Mouse (Mus musculus) kidney, embryonic 15.5 days (tissue): Measurements from ENCODE around the gene Nfic. TPM values are rescaled to one million over a fixed set of nuclear protein-coding genes. Genes with fewer than 3 reads are reported as not detected.

Source experiments
- ATAC-seq: fragments of 200-750 bp; cut with Nextera tagmentation; replicated peaks from 2 replicates; pipeline ENCODE4 v1.8.0; 2017; ENCODE audit warnings: moderate TSS enrichment; ENCODE audit not compliant: low FRiP score
- H3K27ac ChIP-seq: fragments of 300-500 bp; sonication (generic); 2 replicates; pipeline ENCODE4 v1.5.1; 2015; ENCODE audit warnings: mild to moderate bottlenecking, inconsistent platforms
- H3K27me3 ChIP-seq: fragments of 300-500 bp; sonication (generic); 2 replicates; pipeline ENCODE4 v1.6.1; 2015; ENCODE audit warnings: inconsistent platforms
- H3K36me3 ChIP-seq: fragments of 300-500 bp; sonication (generic); 2 replicates; pipeline ENCODE4 v1.6.1; 2015; ENCODE audit warnings: inconsistent platforms
- H3K4me1 ChIP-seq: fragments of 300-500 bp; sonication (generic); 2 replicates; pipeline ENCODE4 v1.6.1; 2015; ENCODE audit warnings: inconsistent platforms
- H3K4me2 ChIP-seq: fragments of 300-500 bp; sonication (generic); 2 replicates; pipeline ENCODE4 v1.6.1; 2015; ENCODE audit warnings: moderate library complexity, mild to moderate bottlenecking, inconsistent platforms
- H3K4me3 ChIP-seq: fragments of 300-500 bp; sonication (generic); replicated peaks from 2 replicates; pipeline ENCODE4 v1.5.1; 2015; ENCODE audit warnings: mild to moderate bottlenecking, inconsistent platforms
- H3K9ac ChIP-seq: fragments of 300-500 bp; sonication (generic); 2 replicates; pipeline ENCODE4 v1.6.1; 2015; ENCODE audit warnings: mild to moderate bottlenecking, inconsistent platforms
- H3K9me3 ChIP-seq: fragments of 300-500 bp; sonication (generic); replicated peaks from 2 replicates; pipeline ENCODE4 v1.6.1; 2016; ENCODE audit warnings: inconsistent platforms
- WGBS: fragments of 180-500 bp; shearing (Covaris S2); methylation state at CpG from one replicate; pipeline ENCODE4 v1.1.7; 2015; ENCODE audit warnings: mixed read lengths; 5-methylcytosine and 5-hydroxymethylcytosine counted together
- polyA plus RNA-seq: library from polyadenylated mRNA; unstranded; fragments of >200 nt; fragmentation: Nextera tagmentation; extraction: Ambion mirVana; gene quantifications from 2 replicates; pipeline ENCODE4 v1.2.1, GENCODE M21; 2015

Nfic gene
- polyA plus RNA-seq, 1 experiment from 2014 or later, result 84.5 TPM

DNA sequence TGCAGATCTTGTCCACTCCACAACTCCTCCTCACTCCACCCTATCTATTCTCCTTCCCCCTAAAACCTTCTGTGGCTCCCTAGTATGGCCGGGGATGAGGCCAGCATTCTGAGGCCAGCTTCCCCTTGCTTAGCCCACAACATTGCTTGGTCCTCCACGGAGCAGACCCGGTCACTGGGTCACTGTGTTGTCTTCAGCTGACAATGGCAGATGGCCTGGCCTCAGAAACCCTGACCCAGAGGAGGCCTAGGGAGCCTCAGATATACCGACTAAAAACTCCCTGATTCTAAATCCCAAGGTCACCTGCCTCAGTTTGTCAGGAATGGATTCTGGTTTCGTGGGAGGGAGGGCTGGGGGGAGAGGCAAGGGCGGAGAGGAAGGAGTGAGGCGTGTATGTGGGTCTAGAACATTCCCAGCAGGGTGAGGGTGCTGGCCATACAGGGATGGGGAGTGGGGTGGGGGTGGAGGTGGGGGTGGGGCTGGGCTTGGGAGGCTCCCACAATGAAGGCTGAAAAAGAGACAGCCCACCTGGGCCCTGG is 53.1 kb downstream of the Nfic start:
- WGBS, result 13% methylated on average over 7 of the region's 7 CpGs
- no peaks in the 10 kb centered on the region for H3K27me3 ChIP-seq
- peak overlapping the region; percentile 27 for H3K4me3 ChIP-seq
- no peaks in the 10 kb centered on the region for H3K9me3 ChIP-seq
- peaks cover 73% of the 10 kb centered on the region for H3K4me1 ChIP-seq
- peak overlapping the region; percentile 50 for H3K4me2 ChIP-seq
- no peak; the same call in 1 of the 2 replicates for ATAC-seq
- H3K36me3 ChIP-seq, result peaks cover 72% of the 10 kb centered on the region
- no peak overlapping the region for H3K9ac ChIP-seq
- H3K27ac ChIP-seq, result peak overlapping the region; percentile 96

DNA sequence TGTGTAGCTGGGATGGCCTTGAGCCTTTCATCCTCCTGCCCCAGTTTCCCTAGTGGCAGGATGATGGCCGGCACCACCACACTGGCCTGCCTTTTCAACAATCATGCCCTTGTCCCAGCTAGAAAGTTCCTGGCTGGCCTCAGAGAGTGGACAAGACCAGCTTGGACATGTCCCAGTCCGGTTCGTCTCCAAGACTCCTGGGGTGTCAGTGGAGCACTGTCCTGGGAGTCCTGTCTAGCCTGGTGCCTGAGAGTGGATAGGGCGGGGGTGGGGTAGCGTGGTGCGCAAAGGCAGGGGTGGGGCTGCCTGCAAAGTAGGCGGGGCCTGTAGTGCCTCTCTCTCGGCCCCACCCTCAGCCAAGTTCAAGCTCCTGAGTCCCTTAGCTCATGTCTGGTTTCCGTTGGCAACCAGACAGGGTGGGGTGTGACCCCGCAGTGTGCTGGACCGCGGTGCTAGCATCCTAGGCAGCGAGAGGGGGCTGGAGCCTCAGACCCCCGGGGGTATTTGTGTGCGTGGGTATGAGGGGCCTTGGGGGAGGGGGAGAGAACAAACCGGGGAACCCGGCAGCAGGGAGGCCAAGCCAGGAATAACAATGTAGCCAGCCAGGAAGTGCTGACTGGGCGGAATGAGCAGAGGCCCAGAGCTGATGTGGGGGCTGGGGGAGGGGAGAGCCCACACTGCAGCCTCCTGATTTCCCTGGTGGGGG is 53.8 kb downstream of the Nfic start:
- 9% methylated on average over 18 of the region's 18 CpGs for WGBS
- H3K27ac ChIP-seq, result peak overlapping the region; percentile 96
- no peaks in the 10 kb centered on the region for H3K9me3 ChIP-seq
- ATAC-seq, result peak; percentile 83
- H3K36me3 ChIP-seq, result peaks cover 65% of the 10 kb centered on the region
- no peak overlapping the region for H3K9ac ChIP-seq
- H3K4me1 ChIP-seq, result peaks cover 70% of the 10 kb centered on the region
- H3K4me2 ChIP-seq, result peak overlapping the region; percentile 50
- H3K4me3 ChIP-seq, result peak overlapping the region; percentile 27
- H3K27me3 ChIP-seq, result no peaks in the 10 kb centered on the region

DNA sequence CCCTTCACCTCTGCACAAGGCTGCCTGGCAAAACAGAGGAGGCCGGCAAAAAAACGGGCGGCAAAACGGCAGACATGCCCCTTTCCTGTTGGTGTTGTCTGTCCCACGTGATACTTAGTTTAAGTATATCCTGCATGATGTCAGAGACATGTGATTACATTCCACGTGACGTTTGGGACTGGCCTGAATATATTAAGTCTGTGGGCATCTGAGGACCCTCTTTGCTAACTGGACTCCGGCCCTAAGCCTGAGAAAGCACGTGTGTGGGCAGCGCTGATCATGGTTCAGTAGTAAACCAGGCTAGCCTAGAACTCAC is 54.3 kb downstream of the Nfic start:
- ATAC-seq, result peak; percentile 0; the same call in 1 of the 2 replicates
- H3K27me3 ChIP-seq, result no peaks in the 10 kb centered on the region
- H3K9ac ChIP-seq, result no peak overlapping the region
- peaks cover 60% of the 10 kb centered on the region for H3K36me3 ChIP-seq
- peak overlapping the region; percentile 50; the same call in 1 of the 2 replicates for H3K4me2 ChIP-seq
- WGBS, result 33% methylated on average over 10 of the region's 10 CpGs
- H3K4me1 ChIP-seq, result peaks cover 71% of the 10 kb centered on the region
- peak overlapping the region; percentile 96 for H3K27ac ChIP-seq
- 0 out of 2 replicates have a peak overlapping the region, but pooled peaks have one; percentile 27 for H3K4me3 ChIP-seq
- no peaks in the 10 kb centered on the region for H3K9me3 ChIP-seq

DNA sequence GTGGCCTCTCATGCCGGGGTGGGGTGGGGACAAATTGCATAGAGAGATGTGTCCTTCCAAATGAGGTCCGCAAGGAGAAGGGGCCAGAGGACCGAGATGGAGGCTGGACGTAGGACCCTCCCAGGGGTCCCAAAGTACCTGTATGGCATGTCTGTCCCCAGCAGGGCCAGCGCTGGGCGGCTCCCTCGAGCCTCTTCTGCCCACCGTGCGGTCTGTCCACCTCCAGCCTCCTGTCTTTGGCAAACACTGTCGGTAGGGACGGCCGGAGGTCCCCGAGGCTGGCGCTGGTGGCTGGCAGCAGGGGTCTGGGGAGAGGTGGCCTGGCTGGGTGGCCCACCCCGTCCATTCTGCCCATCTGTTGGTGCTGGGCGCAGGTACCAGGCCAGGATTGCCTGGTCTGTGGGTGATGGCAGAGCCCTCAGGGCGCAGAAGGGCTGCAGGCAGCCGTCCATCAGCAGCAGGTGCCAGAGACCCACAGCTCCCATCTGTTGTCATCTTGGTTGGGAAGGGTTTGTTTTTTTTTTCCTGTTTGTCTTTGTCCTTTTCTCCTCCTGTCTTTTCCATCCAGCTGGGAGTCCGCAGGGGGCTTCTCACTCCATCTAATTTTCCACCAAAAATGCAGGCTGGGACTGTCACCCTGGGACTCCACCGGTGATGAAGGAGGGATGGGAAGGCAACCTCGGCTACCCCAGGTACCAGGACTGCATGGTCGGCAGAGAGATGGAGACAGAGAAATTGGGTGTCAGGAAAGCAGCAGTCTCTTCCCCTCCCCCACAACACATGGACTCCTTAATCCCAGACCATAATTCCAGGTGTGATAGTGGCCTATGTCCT is 54.8 kb downstream of the Nfic start:
- Histone ChIP-seq H3K4me3 (no peak overlapping the region), H3K27ac (peak overlapping the region; percentile 96; the same call in 1 of the 2 replicates), H3K4me1 (peaks cover 70% of the 10 kb centered on the region), H3K36me3 (peaks cover 54% of the 10 kb centered on the region), H3K27me3 (no peaks in the 10 kb centered on the region), H3K9me3 (no peaks in the 10 kb centered on the region), H3K4me2 (no peak overlapping the region), H3K9ac (no peak overlapping the region)
- 64% methylated on average over 22 of the region's 22 CpGs for WGBS
- ATAC-seq, result no peak

DNA sequence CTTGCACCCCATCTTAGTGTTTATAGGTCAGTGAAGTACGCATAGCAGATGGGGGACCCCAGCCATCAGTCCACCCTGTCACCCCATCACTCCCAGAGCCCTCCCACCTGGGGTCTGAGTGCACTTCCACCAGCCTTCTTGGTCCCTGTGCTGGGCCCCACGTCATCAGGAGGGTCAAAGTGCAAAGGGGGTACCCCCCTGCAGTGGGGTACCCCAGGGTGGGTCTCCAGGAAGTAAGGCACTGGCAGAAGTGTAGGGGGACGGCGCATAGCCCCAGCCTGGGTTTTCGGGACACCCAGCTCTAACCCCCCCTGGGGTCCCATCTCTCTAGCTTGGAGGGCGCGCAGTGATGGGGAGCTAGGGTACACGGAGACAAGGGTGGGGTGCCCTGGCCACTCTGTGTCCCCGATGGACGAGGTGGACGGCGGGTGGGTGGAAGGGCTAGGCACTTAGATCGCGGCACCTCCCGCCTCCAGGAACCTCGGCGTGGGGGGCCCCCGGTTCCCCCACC is 55.6 kb downstream of the Nfic start:
- H3K27me3 ChIP-seq, result no peaks in the 10 kb centered on the region
- H3K27ac ChIP-seq, result no peak overlapping the region
- H3K4me2 ChIP-seq, result no peak overlapping the region
- H3K4me3 ChIP-seq, result no peak overlapping the region
- no peak for ATAC-seq
- peaks cover 48% of the 10 kb centered on the region for H3K36me3 ChIP-seq
- 86% methylated on average over 18 of the region's 18 CpGs for WGBS
- no peak overlapping the region for H3K9ac ChIP-seq
- no peaks in the 10 kb centered on the region for H3K9me3 ChIP-seq
- H3K4me1 ChIP-seq, result peaks cover 65% of the 10 kb centered on the region

DNA sequence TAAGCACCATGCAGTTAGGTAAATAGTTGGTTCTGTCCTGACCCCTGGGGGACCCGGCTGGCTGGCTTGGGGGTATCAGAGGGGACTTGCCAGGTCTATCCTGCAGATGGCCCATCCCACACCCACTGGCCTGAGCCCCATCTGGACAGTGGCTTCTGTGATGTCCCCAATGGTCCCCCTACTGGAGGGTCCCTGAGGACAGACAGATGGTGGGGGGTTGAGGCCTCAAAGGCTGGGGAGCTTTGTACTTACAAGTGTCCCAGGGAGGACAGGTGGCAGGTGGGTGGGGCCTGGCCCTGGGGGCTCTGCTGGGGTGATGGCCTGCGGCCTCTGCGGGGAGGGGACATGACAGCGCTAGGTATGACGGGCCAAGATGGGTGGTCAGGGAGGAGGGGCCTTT is 56.1 kb downstream of the Nfic start:
- peaks cover 42% of the 10 kb centered on the region for H3K36me3 ChIP-seq
- H3K9ac ChIP-seq, result no peak overlapping the region
- no peak overlapping the region for H3K4me2 ChIP-seq
- peaks cover 60% of the 10 kb centered on the region for H3K4me1 ChIP-seq
- whole genome bisulfite sequencing, result 78% methylated on average over 5 of the region's 5 CpGs
- no peak overlapping the region for H3K27ac ChIP-seq
- H3K4me3 ChIP-seq, result no peak overlapping the region
- no peak for ATAC-seq
- H3K27me3 ChIP-seq, result no peaks in the 10 kb centered on the region
- no peaks in the 10 kb centered on the region for H3K9me3 ChIP-seq

DNA sequence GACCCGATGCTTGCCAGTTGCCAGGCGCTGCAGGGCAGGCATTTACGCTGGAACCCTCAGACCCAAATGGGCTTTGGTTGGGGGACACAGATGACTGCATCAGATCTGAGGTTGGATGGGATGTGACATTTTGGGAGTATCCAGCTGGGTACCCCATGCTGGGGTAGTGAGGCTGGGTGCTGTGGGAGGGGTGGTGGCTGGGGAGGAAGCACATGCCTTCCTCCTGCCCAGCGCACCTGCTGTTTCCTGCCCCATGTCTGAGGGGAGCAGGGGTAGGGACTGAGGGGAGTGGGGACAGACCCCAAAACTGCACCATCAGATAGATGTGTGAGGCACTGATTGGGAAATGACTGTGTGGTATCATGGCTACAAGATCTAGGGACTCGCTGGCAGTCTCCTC is 58.7 kb downstream of the Nfic start:
- Histone ChIP-seq H3K36me3 (peaks cover 31% of the 10 kb centered on the region), H3K27ac (0 out of 2 replicates have a peak overlapping the region, but pooled peaks have one; percentile 14), H3K4me2 (no peak overlapping the region), H3K4me1 (peaks cover 56% of the 10 kb centered on the region), H3K4me3 (no peak overlapping the region), H3K27me3 (no peaks in the 10 kb centered on the region), H3K9ac (no peak overlapping the region), H3K9me3 (no peaks in the 10 kb centered on the region)
- 75% methylated on average over 5 of the region's 5 CpGs for WGBS
- ATAC-seq, result no peak

DNA sequence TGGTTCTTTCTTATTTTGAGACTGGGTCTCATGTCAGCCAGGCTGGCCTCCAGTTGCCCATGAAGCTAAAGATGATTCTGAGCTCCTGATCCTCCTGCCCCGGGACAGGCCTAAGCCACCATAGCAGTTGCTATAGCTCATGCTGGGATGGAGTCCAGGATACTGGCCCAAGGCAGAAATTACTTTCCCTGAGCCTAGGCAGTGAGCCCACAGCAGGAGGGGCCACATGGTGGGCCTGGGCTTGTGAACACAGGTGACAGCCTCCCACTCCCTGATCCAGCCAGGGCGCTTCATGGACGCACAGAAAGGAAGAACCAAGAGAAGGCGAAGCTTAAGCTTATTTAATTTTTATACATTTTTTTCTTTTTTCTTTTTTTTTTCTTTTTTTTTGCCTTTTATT is 59.6 kb downstream of the Nfic start:
- ATAC-seq, result no peak
- H3K36me3 ChIP-seq, result peaks cover 28% of the 10 kb centered on the region
- H3K9ac ChIP-seq, result no peak overlapping the region
- H3K27ac ChIP-seq, result 0 out of 2 replicates have a peak overlapping the region, but pooled peaks have one; percentile 14
- H3K4me3 ChIP-seq, result no peak overlapping the region
- 88% methylated on average over 4 of the region's 4 CpGs for WGBS
- H3K4me2 ChIP-seq, result no peak overlapping the region
- peaks cover 47% of the 10 kb centered on the region for H3K4me1 ChIP-seq
- no peaks in the 10 kb centered on the region for H3K27me3 ChIP-seq
- no peaks in the 10 kb centered on the region for H3K9me3 ChIP-seq

DNA sequence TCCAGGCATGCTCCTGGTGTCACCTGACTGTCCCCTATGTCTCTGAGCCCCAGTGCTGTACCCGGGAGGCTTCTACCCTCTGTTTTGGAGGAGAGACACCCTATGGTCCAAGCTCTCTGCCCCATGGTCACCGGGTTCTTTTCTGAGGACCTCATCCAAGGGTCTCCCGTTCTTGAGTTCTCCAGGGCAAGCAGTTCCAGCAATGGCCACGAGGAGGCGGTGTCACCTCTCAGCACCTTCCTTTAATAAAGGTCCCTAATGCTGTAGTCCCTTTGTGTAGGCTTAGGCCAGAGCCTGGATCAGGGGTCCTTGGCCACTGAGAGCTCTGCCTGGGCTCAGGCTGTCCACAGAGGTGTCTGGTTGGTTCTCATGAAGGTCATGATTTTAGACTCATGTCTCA is 60.3 kb downstream of the Nfic start:
- H3K4me2 ChIP-seq, result no peak overlapping the region
- 16% methylated on average over 5 of the region's 5 CpGs for WGBS
- no peak for ATAC-seq
- H3K27me3 ChIP-seq, result no peaks in the 10 kb centered on the region
- H3K4me3 ChIP-seq, result no peak overlapping the region
- H3K9ac ChIP-seq, result no peak overlapping the region
- H3K27ac ChIP-seq, result 0 out of 2 replicates have a peak overlapping the region, but pooled peaks have one; percentile 29
- peaks cover 24% of the 10 kb centered on the region for H3K36me3 ChIP-seq
- peaks cover 42% of the 10 kb centered on the region for H3K4me1 ChIP-seq
- no peaks in the 10 kb centered on the region for H3K9me3 ChIP-seq

DNA sequence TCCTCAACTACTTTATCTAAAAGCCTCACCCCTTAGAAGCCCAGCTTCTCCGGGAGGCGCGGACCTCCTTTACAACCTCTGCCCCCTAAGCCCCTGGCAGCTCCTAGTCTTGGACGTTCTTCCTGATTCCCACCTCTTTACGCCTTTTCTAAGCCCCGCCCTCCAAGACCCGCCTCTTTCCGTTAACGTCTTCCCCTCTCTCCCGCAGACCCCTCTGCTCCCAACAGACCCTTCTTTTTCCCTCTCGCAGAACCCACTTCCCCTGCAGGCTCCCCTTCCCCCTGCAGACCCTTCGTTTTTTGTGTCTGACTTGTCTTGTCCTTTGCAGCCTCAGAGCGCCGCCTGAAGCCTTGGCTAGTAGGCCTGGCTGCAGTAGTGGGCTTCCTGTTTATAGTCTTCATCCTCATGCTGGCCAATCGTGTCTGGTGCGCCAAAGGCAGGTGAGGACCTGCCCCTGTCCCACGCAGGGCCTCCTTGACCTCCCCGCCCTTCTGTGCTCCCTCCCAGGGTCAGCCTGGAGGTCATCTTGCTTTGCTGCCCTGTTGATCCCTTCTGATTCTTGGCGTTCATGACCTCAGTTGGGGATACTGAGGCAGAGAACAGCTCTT is 61.9 kb downstream of the Nfic start:
- Histone ChIP-seq H3K4me2 (peak overlapping the region; percentile 66), H3K9ac (peak overlapping the region; percentile 40), H3K4me3 (peak overlapping the region; percentile 36), H3K4me1 (peaks cover 48% of the 10 kb centered on the region), H3K36me3 (peaks cover 19% of the 10 kb centered on the region), H3K9me3 (no peaks in the 10 kb centered on the region), H3K27ac (peak overlapping the region; percentile 76), H3K27me3 (no peaks in the 10 kb centered on the region)
- no peak for ATAC-seq
- 5% methylated on average over 19 of the region's 19 CpGs for WGBS

DNA sequence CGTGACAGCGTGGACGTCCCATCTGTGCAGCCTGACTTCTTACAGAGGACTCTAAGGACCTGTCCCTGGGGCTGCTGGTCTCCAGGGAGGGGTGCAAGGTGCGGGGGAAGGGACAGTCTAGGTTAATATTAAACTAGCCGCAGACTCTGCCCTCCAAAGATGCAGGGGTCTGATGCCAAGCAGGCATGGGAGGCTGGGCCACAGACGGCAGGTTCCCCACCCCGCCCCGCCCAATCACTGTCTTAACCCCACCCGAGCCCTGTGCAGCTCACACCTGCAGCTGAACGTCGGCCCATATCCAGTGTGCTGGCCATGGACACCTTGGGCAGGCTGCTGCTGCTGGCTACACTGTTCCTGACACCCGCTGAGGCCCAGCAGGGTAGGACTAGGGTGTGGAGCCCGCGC is 62.7 kb downstream of the Nfic start, which contains the start of gene Smim24:
Smim24 (plus strand) TSS at position 271 of the 405 bp plus-strand sequence.
- 53% methylated on average over 14 of the region's 14 CpGs for WGBS
- peak within 1 kb of the TSS; percentile 36 for H3K4me3 ChIP-seq
- peaks cover 23% of the 10 kb centered on the region for H3K36me3 ChIP-seq
- peak within 1 kb of the TSS; percentile 76 for H3K27ac ChIP-seq
- no peaks in the 10 kb centered on the region for H3K9me3 ChIP-seq
- H3K4me1 ChIP-seq, result peaks cover 48% of the 10 kb centered on the region
- ATAC-seq, result peak; percentile 31
- H3K4me2 ChIP-seq, result peak within 1 kb of the TSS; percentile 66
- peak within 1 kb of the TSS; percentile 40 for H3K9ac ChIP-seq
- H3K27me3 ChIP-seq, result no peaks in the 10 kb centered on the region
